8 mouse cellular contexts compared by ENCODE assay signal in the genomic region with DNA sequence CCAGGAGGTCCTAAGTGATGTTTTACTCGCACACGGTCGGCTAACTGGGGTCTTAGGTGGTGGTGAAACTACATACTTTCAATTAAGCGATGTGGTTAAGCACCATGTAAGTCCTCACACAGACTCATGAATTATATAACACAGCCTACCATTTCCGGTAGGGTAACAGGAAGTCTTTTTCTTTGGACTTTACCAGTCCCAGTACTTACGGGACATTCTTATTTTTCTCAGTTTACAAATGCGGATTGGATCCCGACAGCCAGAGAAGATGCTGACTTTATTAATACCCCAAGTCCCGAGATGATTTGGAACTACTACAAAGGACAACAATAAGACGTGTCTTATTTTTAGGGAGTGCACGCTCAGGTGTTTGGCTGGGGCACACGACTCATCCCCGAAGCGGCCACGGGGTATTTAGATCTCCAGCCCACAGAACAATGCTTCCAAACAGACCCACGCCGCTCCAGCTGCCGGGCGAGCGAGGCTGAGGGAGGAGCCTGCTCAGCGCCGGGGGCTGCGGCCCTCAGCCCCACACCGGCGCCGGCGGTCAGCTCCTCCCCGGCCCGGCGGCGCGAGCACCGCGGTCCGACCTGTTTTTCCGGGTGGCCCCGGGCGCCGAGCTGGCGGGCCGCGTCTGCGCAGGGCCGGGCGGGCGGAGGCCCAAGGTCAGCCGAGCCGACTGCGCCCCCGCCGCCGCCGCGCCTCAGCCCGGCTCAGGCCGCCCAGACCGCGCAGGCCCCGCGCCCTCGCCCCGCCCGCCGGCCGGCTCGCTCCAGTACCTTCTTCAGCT. TPM values are rescaled to one million over a fixed set of nuclear protein-coding genes. Genes with fewer than 3 reads are reported as not detected.
DNase-seq lines count a peak whose midpoint lies in the region; ATAC-seq and TF ChIP-seq lines count a peak whose summit lies in the region.

No protein-coding gene starts in this region.

- DNase-seq in spleen, adult 2 months (ENCODE audit: low read depth in 1 of 2, low spot score in 2 of 2), result peak in 1 of 2 experiments; percentile 31
- DNase-seq in spleen, postnatal 4 days (ENCODE audit: low spot score in 2 of 2), result no peak
- DNase-seq in ZHBTc4 (ENCODE audit: low read depth, low spot score), result peak; percentile 77
- peak; percentile 69 for DNase-seq in intestine, embryonic 14.5 days (ENCODE audit: low spot score)
- no peak for DNase-seq in liver, embryonic 11.5 days (ENCODE audit: low spot score)
- DNase-seq in neural tube, embryonic 10.5 days (ENCODE audit: extremely low spot score, low spot score), result peak; percentile 19
- DNase-seq in adrenal gland, adult 8-10 months, result no peak

- H3K9me3 ChIP-seq in intestine, embryonic 14.5 days (ENCODE audit: control insufficient read depth, low read length), result no peaks in the 10 kb centered on the region
- no peaks in the 10 kb centered on the region for H3K9me3 ChIP-seq in liver, embryonic 11.5 days (ENCODE audit: control insufficient read depth, low read length)

- H3K4me3 ChIP-seq in spleen, adult 2 months (ENCODE audit: extremely low read depth, insufficient read depth, insufficient read length), result peak overlapping the region; percentile 99
- H3K4me3 ChIP-seq in intestine, embryonic 14.5 days (ENCODE audit: low read depth, low read length), result peak overlapping the region; percentile 94
- peak overlapping the region; percentile 97 for H3K4me3 ChIP-seq in liver, embryonic 11.5 days (ENCODE audit: low read depth, low read length)

- peaks cover 4% of the 10 kb centered on the region for H3K4me1 ChIP-seq in spleen, adult 2 months (ENCODE audit: control insufficient read depth, insufficient read depth, insufficient read length)
- peaks cover 4% of the 10 kb centered on the region for H3K4me1 ChIP-seq in intestine, embryonic 14.5 days (replicated peaks; ENCODE audit: control insufficient read depth, insufficient read depth, low read length)
- peaks cover 3% of the 10 kb centered on the region; the same call in 1 of the 2 replicates for H3K4me1 ChIP-seq in liver, embryonic 11.5 days (replicated peaks; ENCODE audit: control insufficient read depth, insufficient read depth, low read length)

- H3K36me3 ChIP-seq in spleen, adult 2 months (ENCODE audit: control insufficient read depth, insufficient read depth, low read length), result peaks cover 9% of the 10 kb centered on the region
- peaks cover 40% of the 10 kb centered on the region for H3K36me3 ChIP-seq in intestine, embryonic 14.5 days (ENCODE audit: control insufficient read depth, insufficient read depth, low read length)
- peaks cover 17% of the 10 kb centered on the region for H3K36me3 ChIP-seq in liver, embryonic 11.5 days (ENCODE audit: control insufficient read depth, insufficient read depth, low read length)

- peak; percentile 67 for ATAC-seq in erythroid progenitor cell, adult 5-6 weeks (replicated peaks; ENCODE audit: low FRiP score, poor library complexity, severe bottlenecking)
- ATAC-seq in intestine, embryonic 14.5 days (replicated peaks; ENCODE audit: low FRiP score, low TSS enrichment, low read depth), result peak; percentile 86
- ATAC-seq in liver, embryonic 11.5 days (replicated peaks; ENCODE audit: low FRiP score), result peak; percentile 88

- H3K9ac ChIP-seq in intestine, embryonic 14.5 days (ENCODE audit: low read length), result peak overlapping the region; percentile 92
- peak overlapping the region; percentile 89 for H3K9ac ChIP-seq in liver, embryonic 11.5 days (ENCODE audit: low read depth, low read length)

- H3K27ac ChIP-seq in spleen, adult 2 months (ENCODE audit: insufficient read depth, low read length), result peak overlapping the region; percentile 96
- peak overlapping the region; percentile 94 for H3K27ac ChIP-seq in intestine, embryonic 14.5 days (ENCODE audit: low read depth)
- peak overlapping the region; percentile 82 for H3K27ac ChIP-seq in liver, embryonic 11.5 days (ENCODE audit: low read depth, low read length)

- TF ChIP-seq CTCF in spleen, adult 2 months (IDR thresholded peaks at IDR 0.05; ENCODE audit: extremely low read depth, insufficient read depth, insufficient read length, insufficient replicate concordance), result no peak

- no peaks in the 10 kb centered on the region for H3K27me3 ChIP-seq in spleen, adult 2 months (ENCODE audit: control insufficient read depth, insufficient read depth, low read length)
- H3K27me3 ChIP-seq in intestine, embryonic 14.5 days (replicated peaks; ENCODE audit: control insufficient read depth, insufficient read depth, low read length), result no peaks in the 10 kb centered on the region
- no peaks in the 10 kb centered on the region for H3K27me3 ChIP-seq in liver, embryonic 11.5 days (replicated peaks; ENCODE audit: control insufficient read depth, insufficient read depth, low read length)

- H3K4me2 ChIP-seq in intestine, embryonic 14.5 days (ENCODE audit: low read length), result peak overlapping the region; percentile 97
- H3K4me2 ChIP-seq in liver, embryonic 11.5 days, result peak overlapping the region; percentile 77

- TF ChIP-seq POLR2A in spleen, adult 2 months (IDR thresholded peaks at IDR 0.05; ENCODE audit: low read depth, low read length), result no peak

- under 1% methylated on average over 60 of the region's 66 CpGs for WGBS in spleen, adult 2 months
- WGBS in intestine, embryonic 14.5 days, result 0% methylated on average over 43 of the region's 66 CpGs
- WGBS in liver, embryonic 11.5 days, result under 1% methylated on average over 63 of the region's 66 CpGs

RNA-seq across cellular contexts. Expression of gene Dnaja2, which starts 0.6 kb away (rescaled TPM):
- 6.0 and 8.5 TPM in 2 replicates for polyA plus RNA-seq in spleen, adult 2 months (2012; rRNA removed)
- total RNA-seq in erythroid progenitor cell, adult 5-6 weeks (2015; ENCODE audit: low replicate concordance), result 41.1 and 62.0 TPM in 2 replicates
- 37.1 and 44.1 TPM in 2 replicates for total RNA-seq in erythroid progenitor cell, adult 5-6 weeks (2017; ENCODE audit: low replicate concordance)
- polyA plus RNA-seq in intestine, embryonic 14.5 days (2014; fragmentation: Nextera tagmentation; extraction: Ambion mirVana), result 153 and 154 TPM in 2 replicates
- 163 and 175 TPM in 2 replicates for polyA plus RNA-seq in liver, embryonic 11.5 days (2014; fragmentation: Nextera tagmentation; extraction: Ambion mirVana)
- total RNA-seq in adrenal gland, adult 8-10 months (2022), result 100 to 1,000 TPM; 180 to 205 (median 187) TPM

Comparison
In these comparisons a context has a peak if more than half of its experiments do, and no peak if none do; other contexts are left out.
1. DNase-seq: peak in ZHBTc4 (single experiment), intestine, embryonic 14.5 days (single experiment) and neural tube, embryonic 10.5 days (single experiment); none in spleen, postnatal 4 days (0 of 2), liver, embryonic 11.5 days (single experiment) and adrenal gland, adult 8-10 months (single experiment).
2. RNA of gene Dnaja2, which starts 0.6 kb away (polyA plus RNA-seq): 163 to 175 TPM in liver, embryonic 11.5 days and 153 to 154 TPM in intestine, embryonic 14.5 days; 6.0 to 8.5 TPM in spleen, adult 2 months; every median in the first group is over 10 times any median in the second.
3. Peak in every context shown above with its lines, with median percentiles within 50 percentile points of each other: H3K27ac ChIP-seq, H3K4me3 ChIP-seq and ATAC-seq.